Mouse (Mus musculus) brain, adult 2 months (tissue): ENCODE measurements at regions not wholly inside any gene's neighbourhood (a gene's known extent, or its start where the extent isn't known, plus 50 kb on each side); places are given as distances from the start of the nearest gene placed in this dataset.

Source experiments
- DNase-seq: peaks from one replicate; pipeline ENCODE4 v3.0.0; 2011; ENCODE audit warnings: low read depth, low spot score

GRCm38 (mm10) chrX:78797642-78798041, 60.1 kb downstream of the Fam47c start:
- DNase-seq: peak; percentile 27
